ENCODE assay signal across 28 mouse cellular contexts in genomic region chr8:108951560-108951959, GRCm38 (mm10).
"Had no signal": no experiment of that assay in that cellular context is flagged by ENCODE, and none has a peak within 500 bp of the region (broad histone marks: within the 10 kb centered on the region; RNA-seq: fewer than 3 reads in every experiment).

No protein-coding gene starts in this region.

- H3K4me1 ChIP-seq: embryonic facial prominence, embryonic 12.5 days; embryonic facial prominence, embryonic 13.5 days; embryonic facial prominence, embryonic 15.5 days; forebrain, embryonic 12.5 days; forebrain, embryonic 13.5 days; forebrain, embryonic 15.5 days had no signal

- DNase-seq: cerebellum, adult 2 months; cerebellum, adult 8-10 months; cerebellum, adult 9-10 months; cerebellum, adult 9-11 months; cerebellum, postnatal 10 days; cerebellum, postnatal 14 days; cerebellum, postnatal 25 days; cerebellum, postnatal 36 days; embryo, embryonic 11 days; forebrain, postnatal 0 days; gastrocnemius, adult 2 months; gastrocnemius, postnatal 10 days; gastrocnemius, postnatal 14 days; gastrocnemius, postnatal 25 days; gastrocnemius, postnatal 36 days; heart, adult 18-20 months; heart, adult 2 months had no signal

- H3K27ac ChIP-seq: embryonic facial prominence, embryonic 10.5 days; embryonic facial prominence, embryonic 12.5 days; embryonic facial prominence, embryonic 13.5 days; embryonic facial prominence, embryonic 15.5 days; forebrain, embryonic 10.5 days; forebrain, embryonic 12.5 days; forebrain, embryonic 13.5 days; forebrain, embryonic 15.5 days; gastrocnemius, adult 2 months; heart, adult 2 months had no signal

- H3K9ac ChIP-seq: embryonic facial prominence, embryonic 12.5 days; embryonic facial prominence, embryonic 13.5 days; embryonic facial prominence, embryonic 15.5 days; forebrain, embryonic 12.5 days; forebrain, embryonic 13.5 days; forebrain, embryonic 15.5 days; forebrain, postnatal 0 days had no signal

- H3K27me3 ChIP-seq: embryonic facial prominence, embryonic 12.5 days; embryonic facial prominence, embryonic 13.5 days; embryonic facial prominence, embryonic 15.5 days; forebrain, embryonic 12.5 days; forebrain, embryonic 13.5 days; forebrain, embryonic 15.5 days had no signal

- H3K4me2 ChIP-seq: embryonic facial prominence, embryonic 12.5 days; embryonic facial prominence, embryonic 13.5 days; embryonic facial prominence, embryonic 15.5 days; forebrain, embryonic 12.5 days; forebrain, embryonic 13.5 days; forebrain, embryonic 15.5 days had no signal

- ATAC-seq: forebrain, embryonic 13.5 days; forebrain, embryonic 14.5 days; forebrain, embryonic 15.5 days; forebrain, embryonic 16.5 days; forebrain, postnatal 0 days had no signal

- H3K4me3 ChIP-seq: embryonic facial prominence, embryonic 10.5 days; embryonic facial prominence, embryonic 12.5 days; embryonic facial prominence, embryonic 13.5 days; embryonic facial prominence, embryonic 15.5 days; erythroblast, embryonic 14.5 days; forebrain, embryonic 10.5 days; forebrain, embryonic 12.5 days; forebrain, embryonic 13.5 days; forebrain, embryonic 15.5 days; gastrocnemius, adult 2 months; heart, adult 2 months had no signal
